Mouse (Mus musculus) embryonic fibroblast, embryonic 13.5 days (primary cell): ENCODE measurements around the gene Specc1.

Experiments
- CTCF ChIP-seq: IDR thresholded peaks from 2 replicates; pipeline ENCODE4 v1.5.1; 2011; ENCODE audit warnings: mild to moderate bottlenecking, control low read depth, low read length, moderate library complexity, borderline replicate concordance; ENCODE audit not compliant: insufficient read depth
- POLR2A ChIP-seq: IDR thresholded peaks from 2 replicates; pipeline ENCODE4 v1.6.1; 2011; ENCODE audit warnings: low read depth, mild to moderate bottlenecking, control low read depth, low read length, moderate library complexity

GRCm38 (mm10) chr11:61999501-61999900 is 42.9 kb downstream of the Specc1 start:
- no peak for TF ChIP-seq POLR2A
- TF ChIP-seq CTCF, result no peak
